Mouse (Mus musculus) left cerebral cortex, postnatal 14 days (tissue): ENCODE results near the gene Tmod4. TPM values are rescaled to one million over a fixed set of nuclear protein-coding genes. Genes with fewer than 3 reads are reported as not detected.
A peak's percentile ranks its signal among the peaks of the same experiment; 100 is the strongest.

ENCODE experiments used
- DNase-seq, 2 experiments: peaks; one replicate each; pipeline ENCODE4 v3.0.0; 2021 to 2022; ENCODE audit warnings: low spot score in 2 of 2, mixed read lengths in 1 of 2
- intact Hi-C: fragments of 180-260 bp; cut with DNase I; formaldehyde crosslinking; loops from one replicate; pipeline ENCODE4 v1.15.1; 2025
- microRNA-seq, 2 experiments: library from miRNA; unstranded; fragments of <30 nt; microRNA quantifications; one replicate each; pipeline ENCODE4 v1.2.0; 2022
- total RNA-seq, 2 experiments: library from RNA; stranded (reverse); gene quantifications; 2 replicates each; pipeline ENCODE4 v1.2.3; 2021

The Tmod4 gene
- total RNA-seq, 2 experiments from 2014 or later = 0.29 to 0.32 TPM

DNA sequence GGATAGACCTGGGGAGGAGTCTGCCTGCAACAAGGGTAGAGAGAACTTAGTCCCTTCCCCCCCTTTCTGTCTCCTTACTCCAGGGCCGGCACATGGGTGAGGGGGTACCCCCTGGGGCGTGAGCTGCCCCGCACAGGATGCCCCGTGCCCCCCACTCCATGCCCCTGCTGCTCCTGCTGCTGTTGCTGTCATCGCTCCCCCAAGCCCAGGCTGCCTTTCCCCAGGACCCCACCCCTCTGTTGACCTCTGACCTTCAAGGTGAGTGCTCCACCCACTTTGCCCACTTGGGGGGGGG, 39.9 kb downstream of the Tmod4 start:
- intact Hi-C loops = loop anchor here (5.0 kb wide), 1 partner anchor 53 kb away; the partner anchor contains the start of gene Gabpb2
- DNase-seq = no peak

DNA sequence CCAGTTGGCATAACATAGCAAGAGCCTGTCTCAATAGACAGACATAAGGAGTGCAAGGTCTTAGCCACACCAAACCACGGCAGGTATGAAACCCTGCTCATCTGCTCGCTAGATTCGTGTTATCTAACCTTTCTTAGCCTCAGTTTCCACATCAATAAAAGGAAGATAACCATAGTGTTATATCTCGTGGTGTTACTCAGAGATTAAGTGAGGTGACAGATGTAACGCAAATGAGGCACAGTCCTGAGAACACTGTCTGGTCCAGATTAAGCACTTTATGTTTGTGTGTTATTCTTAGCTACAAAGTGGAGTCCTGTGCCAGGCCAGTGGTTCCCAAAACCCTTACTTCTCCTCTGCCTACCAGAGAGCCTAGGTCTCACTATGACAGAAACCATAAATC, 40.6 kb downstream of the Tmod4 start:
- intact Hi-C loops = loop anchor here (5.0 kb wide), 1 partner anchor 52 kb away; the partner anchor contains the start of gene Gabpb2
- DNase-seq = no peak

DNA sequence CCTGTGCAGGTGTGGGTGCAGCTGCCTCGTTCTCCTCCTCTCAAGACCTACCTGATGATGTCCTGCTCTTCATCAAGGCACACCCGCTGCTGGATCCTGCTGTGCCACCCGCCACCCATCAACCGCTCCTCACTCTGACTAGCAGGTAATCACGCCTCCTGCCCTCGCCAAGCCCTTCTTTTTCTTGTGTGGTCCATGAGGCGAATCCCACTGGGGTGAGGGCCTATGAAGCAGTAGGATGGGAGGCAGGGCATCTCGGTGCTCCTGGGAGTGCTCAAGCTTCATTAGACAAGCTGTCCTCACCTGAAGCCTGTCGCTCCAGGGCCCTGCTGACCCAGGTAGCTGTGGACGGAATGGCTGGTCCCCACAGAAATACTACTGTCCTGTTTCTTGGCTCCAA, 45.7 kb downstream of the Tmod4 start:
- intact Hi-C loops = no loop called here
- no peak for DNase-seq

DNA sequence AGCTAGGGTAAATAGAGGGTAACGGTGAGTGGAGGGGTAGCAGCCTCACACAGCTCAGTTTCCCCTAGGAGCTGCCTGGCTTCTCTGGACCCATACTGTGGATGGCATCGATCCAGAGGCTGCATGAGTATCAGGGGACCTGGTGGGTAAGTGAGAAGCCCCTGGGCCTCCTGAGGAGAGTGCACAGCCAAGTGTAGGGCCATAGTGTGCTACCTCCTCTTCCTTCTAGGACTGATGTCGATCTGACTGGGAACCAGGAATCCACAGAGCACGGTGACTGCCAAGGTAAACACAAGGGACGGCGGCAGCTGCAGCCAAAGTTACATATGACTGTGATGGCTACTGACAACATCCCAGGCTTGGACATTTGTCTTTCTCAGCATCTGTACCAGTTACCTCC, 46.8 kb downstream of the Tmod4 start:
- intact Hi-C loops = no loop called here

DNA sequence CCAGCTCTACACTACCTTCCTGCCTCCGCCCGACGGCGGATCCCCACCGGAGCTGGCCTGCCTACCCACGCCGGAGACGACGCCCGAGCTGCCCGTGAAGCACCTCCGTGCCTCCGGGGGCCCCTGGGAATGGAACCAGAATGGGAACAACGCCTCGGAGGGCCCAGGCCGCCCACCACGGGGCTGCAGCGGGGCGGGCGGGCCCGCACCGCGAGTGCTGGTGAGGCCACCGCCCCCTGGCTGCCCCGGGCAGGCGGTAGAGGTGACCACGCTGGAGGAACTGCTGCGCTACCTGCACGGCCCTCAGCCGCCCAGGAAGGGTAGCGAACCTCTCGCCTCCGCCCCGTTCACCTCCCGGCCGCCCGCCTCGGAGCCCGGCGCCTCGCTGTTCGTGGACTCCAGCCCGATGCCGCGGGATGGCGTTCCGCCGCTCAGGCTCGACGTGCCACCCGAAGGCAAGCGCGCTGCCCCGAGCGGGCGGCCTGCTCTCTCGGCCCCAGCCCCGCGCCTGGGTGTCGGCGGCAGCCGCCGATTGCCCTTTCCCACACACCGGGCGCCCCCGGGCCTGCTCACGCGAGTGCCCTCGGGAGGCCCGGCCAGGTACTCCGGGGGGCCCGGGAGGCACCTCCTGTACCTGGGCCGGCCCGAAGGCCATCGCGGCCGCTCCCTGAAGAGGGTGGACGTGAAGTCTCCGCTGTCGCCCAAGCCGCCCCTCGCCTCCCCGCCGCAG, 48.4 kb downstream of the Tmod4 start:
- intact Hi-C loops = no loop called here
- DNase-seq = no peak

More for the DNA sequence above, 46.8 kb downstream of the Tmod4 start:
- no peak for DNase-seq

DNA sequence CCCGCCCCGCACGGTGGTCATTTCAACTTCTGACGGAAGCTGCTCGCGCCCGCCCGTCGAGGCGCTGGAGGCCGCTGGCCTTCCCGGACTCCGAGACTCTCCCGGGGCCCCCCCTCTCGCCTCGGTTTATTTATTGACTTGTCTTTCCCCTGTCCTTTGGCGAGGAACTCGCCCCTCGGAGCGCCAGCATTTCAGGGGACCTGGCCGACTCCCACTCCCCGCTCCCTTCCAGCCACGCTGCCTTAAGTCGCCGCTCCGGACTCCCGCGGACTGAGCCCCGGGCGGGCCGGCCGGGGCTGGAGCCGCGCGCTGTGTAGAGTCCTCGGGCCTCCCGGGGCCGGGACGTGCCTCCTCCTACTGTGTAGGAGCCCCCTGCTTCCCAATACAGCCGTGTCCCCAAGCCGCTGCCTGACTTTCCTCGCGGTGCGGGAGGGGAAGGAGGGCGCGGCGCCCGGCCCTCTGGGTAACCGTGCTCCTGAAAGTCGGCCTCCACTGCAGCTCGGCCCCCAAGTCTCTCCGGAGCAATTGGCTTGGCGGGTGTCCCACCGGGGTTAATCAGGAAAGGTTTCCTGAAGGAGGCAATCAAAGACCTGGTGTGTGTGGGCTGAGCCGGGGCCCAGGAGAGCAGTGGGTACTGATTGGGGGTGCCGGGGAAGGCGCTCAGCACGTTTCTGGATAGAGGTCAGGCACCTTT, 49.1 kb downstream of the Tmod4 start:
- no peak for DNase-seq
- intact Hi-C loops = no loop called here

DNA sequence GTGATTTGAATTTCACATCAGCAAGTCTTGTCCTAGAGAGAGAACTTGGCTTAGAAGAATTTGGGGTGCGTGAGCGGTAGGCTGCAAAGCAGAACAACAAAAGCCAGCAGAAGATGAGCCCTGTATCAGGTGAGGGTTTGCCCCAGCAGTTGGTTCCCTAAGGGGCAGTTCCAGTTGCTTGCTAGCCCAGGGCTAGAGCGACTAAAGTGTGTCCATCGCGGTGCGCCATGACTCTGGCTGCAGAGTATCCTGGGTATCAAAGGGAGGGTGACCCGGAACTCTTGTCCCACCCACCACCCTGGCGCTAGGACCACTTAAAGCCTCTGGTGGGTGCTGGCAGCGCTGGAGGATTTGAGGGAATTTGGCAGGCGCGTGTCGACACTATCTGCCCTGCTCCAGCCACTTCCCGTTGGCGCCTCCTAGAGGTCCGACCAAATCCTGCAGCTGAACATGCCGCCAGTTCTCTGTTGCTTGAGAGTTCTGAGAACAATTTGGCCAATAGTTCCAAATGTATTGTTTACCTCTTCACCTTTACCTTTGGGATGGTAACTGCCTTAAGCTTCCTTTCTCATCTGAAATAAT, 49.8 kb downstream of the Tmod4 start:
- intact Hi-C loops = no loop called here
- DNase-seq = peak; percentile 76 to 79

DNA sequence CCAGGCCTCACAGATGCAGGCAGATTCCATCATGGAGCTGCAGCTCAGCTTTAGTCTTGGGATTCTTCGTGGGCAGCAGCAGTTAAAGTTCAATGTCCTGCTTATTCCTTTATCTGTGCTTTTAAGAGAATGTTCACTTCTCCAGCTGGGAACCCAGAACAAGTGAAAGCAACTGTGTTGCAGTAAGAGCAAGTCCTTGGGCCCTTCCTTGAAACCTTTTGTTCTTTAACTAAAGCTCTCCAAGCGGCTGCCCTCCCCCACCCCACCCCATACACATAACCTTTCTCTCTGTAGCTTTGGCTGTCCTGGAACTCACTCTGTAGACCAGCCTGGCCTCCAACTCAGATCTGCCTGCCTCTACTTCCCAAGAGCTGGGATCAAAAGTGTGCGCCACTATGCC, 52.2 kb downstream of the Tmod4 start:
- DNase-seq = no peak
- intact Hi-C loops = no loop called here

DNA sequence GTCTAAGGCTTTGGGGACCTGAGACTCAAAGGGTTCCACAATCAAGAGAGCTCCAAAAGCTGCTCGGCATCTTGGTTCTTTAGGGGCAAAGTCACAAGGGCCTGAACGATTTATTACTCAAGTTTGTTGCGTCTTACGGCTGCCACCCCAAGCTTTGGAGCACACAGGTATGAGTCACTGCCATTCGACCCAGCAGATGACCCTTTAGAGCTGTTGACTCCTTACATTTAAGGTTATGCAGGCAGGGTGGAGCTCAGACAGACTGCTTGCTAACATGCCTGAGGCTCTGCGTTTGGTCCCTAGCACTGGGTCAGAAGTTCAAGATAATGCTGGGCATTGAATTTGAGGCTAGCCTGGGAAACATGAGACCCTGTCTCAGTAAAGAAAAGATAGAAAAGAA, 53.3 kb downstream of the Tmod4 start:
- no peak for DNase-seq
- intact Hi-C loops = no loop called here

Small RNA genes lying within 50 kb of the gene (microRNA-seq; reads per million reads assigned to microRNA genes)
- 0 reads per million in 2 experiments for gene Mir8099-1

Other genes starting within 250 kb of the Tmod4 start
- 100 to 1,000 TPM; 249 to 266 TPM for gene Psmb4, start 237.5 kb upstream of the Tmod4 start, total RNA-seq
- 1 to 10 TPM; 6.1 to 7.5 TPM for gene Selenbp1, start 191.4 kb upstream of the Tmod4 start, total RNA-seq
- gene Rfx5, start 170.4 kb upstream of the Tmod4 start, total RNA-seq = 10 to 100 TPM; 18.5 to 23.1 TPM
- 10 to 100 TPM; 49.8 to 52.0 TPM for gene Pi4kb, start 149.7 kb upstream of the Tmod4 start, total RNA-seq
- gene Zfp687, start 109.0 kb upstream of the Tmod4 start, total RNA-seq = 10 to 100 TPM; 21.8 to 22.2 TPM
- 100 to 1,000 TPM; 149 to 157 TPM for gene Psmd4, start 81.9 kb upstream of the Tmod4 start, total RNA-seq
- gene Pip5k1a, start 17.5 kb upstream of the Tmod4 start, total RNA-seq = 10 to 100 TPM; 37.6 to 45.1 TPM
- 10 to 100 TPM; 36.1 to 37.3 TPM for gene Vps72, start 13.5 kb upstream of the Tmod4 start, total RNA-seq
- 10 to 100 TPM; 38.8 to 42.8 TPM for gene Scnm1, start 9.5 kb downstream of the Tmod4 start, total RNA-seq
- 10 to 100 TPM; 19.2 to 20.7 TPM for gene Lysmd1, start 9.6 kb downstream of the Tmod4 start, total RNA-seq
- gene Tnfaip8l2, start 17.9 kb downstream of the Tmod4 start, total RNA-seq = 1 to 10 TPM; 1.8 to 3.1 TPM
- 10 to 100 TPM; 40.3 to 40.5 TPM for gene Sema6c, start 36.0 kb downstream of the Tmod4 start, total RNA-seq
- 1 to 10 TPM; 7.5 to 7.8 TPM for gene Gabpb2, start 93.4 kb downstream of the Tmod4 start, total RNA-seq
- 10 to 100 TPM; 67.3 to 71.2 TPM for gene Cdc42se1, start 104.3 kb downstream of the Tmod4 start, total RNA-seq
- 100 to 1,000 TPM; 468 to 474 TPM for gene Mllt11, start 107.7 kb downstream of the Tmod4 start, total RNA-seq
- not detected for gene Gm128, start 117.1 kb downstream of the Tmod4 start, total RNA-seq
- gene Bnipl, start 126.7 kb downstream of the Tmod4 start, total RNA-seq = under 1 TPM in 1 of 2 experiments, not detected in 1; 0.33 TPM
- gene Mindy1, start 156.9 kb downstream of the Tmod4 start, total RNA-seq = 10 to 100 TPM; 23.5 to 25.5 TPM
- 10 to 100 TPM; 31.7 to 32.3 TPM for gene Prune1, start 157.6 kb downstream of the Tmod4 start, total RNA-seq
- gene Anxa9, start 182.7 kb downstream of the Tmod4 start, total RNA-seq = under 1 TPM; 0.64 to 0.89 TPM
- gene Cers2, start 190.3 kb downstream of the Tmod4 start, total RNA-seq = 10 to 100 TPM; 39.1 to 46.8 TPM
- 10 to 100 TPM; 38.1 to 41.5 TPM for gene Setdb1, start 232.7 kb downstream of the Tmod4 start, total RNA-seq